Mouse (Mus musculus): ENCODE data around the gene Mical3. TPM values are rescaled to one million over a fixed set of nuclear protein-coding genes. Genes with fewer than 3 reads are reported as not detected.

Mical3 gene
- total RNA-seq, 2 experiments from 2014 or later = 65.2 to 82.4 TPM

- no peak for DNase-seq
Measured at GRCm38 (mm10) chr6:121084050-121084480, 46.7 kb downstream of the Mical3 start.

DNA sequence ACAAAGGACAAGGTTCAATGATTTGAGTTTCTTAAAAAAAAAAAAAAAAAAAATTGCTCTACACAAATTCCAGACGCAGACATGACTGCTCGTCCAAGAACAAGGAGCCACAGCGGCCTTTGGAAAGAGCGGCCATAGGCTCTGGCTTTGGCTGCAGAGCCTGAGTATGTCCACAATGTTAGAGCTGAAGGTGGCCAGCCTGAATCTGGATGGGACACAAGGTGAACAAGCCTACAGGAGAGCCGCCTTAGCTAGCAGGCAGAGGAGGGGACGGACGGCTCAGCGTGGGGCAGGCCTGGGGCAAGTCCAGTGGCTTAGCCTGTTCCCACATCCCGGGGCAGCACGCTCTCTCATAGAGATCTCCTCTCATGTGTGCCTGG lies 48.7 kb downstream of the Mical3 start:
- DNase-seq = no peak

- no peak for DNase-seq
Measured at GRCm38 (mm10) chr6:121081288-121082093, 49.3 kb downstream of the Mical3 start.

DNA sequence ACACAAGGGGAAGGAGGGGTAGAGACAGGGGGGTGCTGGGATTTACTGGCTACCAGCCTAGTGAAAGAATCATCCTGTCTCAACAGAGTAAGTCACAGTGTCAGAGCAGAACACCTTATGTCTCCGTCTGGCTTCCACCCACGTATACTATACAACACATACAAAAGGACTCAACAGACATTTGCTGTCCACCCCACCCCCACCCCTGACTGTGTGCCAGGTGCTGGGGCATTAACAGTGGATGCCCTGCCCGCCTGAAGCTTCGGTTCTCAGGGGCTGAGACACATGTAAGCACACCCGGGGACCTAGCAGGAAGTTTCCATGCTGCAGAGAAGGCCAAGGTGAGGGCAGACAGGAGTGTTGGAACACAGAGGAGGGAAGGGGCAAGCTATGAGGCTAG lies 52.6 kb downstream of the Mical3 start:
- DNase-seq = no peak

DNA sequence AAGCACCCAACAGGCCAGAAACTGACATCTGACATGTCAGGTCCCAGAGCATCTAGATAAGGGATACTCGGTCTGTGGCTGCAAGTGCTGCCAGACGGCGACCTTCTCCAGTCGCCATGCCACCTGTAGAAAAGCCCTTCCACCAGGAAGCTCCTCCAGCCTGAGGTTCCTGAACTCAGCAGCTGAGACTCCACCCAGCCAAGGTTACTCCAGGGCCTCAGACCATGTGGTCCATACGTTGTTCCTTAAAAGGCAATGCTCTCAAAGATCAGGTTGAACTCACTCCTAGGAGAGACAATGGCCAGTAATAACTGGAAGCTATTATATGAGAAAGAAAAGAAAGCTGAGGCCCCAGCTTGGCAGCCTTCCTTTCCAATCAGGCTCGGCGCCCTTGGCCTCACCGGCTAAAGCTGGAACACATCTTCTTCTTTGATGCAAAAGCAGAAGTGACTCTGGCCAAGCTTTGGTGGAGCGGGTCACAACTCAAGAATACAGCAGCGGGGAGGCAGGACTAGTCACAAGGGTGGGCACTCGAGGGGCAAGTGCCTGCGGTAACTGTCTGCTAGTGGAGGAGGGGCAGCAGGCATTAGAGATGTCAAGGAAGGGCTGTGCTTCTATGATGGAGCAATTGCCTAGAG lies 53.8 kb downstream of the Mical3 start:
- DNase-seq = no peak

DNA sequence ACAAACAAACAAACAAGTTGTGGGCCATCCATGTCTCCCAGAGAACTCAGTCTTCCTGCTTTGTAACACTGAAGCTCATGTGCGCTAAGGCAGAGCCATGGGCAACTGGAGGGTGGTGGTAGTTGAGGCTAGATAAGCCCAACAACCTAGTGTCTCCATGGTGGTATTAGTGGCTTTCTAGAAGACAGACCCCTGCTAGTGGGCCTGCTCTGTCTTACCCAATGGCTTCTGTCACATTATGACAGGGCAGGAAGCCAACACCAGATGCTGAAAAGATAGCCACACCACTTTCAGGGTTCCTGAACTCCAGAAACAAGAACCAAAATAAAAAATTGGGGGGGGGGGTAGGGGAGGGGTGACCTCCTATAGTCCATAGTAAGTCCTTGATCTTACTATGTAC lies 55.0 kb downstream of the Mical3 start:
- no peak for DNase-seq

DNA sequence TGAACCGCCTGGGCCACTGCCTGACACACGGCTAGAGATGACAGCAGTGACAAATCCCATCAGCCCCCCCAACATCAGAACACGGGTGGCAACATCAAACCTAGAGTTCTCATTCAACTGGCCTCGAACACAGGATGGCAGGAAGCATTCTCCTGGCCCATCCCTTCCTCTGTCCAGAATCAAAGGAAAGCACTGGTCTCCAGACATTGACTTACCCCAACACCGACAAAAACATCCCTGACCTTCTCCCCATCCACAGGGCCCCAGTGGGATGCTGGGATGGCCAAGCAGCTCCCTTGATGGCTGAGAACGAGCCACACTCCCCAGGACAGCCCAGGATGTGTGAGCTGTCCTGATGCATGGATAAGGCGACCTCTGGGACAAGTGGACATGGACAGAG lies 57.5 kb downstream of the Mical3 start:
- DNase-seq = no peak

DNA sequence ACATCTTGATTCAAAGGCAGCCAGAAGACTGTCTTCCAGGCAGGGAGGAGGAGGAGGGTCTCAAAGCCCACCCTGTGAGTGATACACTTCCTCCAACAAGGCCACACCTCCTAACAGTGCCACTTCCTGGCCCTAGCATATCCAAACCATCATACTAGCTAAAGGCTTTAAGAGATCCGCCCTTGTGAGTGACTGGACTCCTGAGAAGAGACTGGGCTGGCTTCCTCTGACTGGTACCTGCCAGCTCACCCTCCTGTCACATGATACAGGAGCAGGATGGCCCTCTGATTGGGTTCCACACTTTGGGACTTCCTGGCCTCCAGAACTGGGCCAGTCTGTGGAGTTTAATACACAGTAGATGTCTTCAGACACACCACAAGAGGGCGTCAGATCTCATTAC lies 58.2 kb downstream of the Mical3 start:
- no peak for DNase-seq

- no peak for DNase-seq
Measured at GRCm38 (mm10) chr6:121070584-121071230, 60.1 kb downstream of the Mical3 start.

GRCm38 (mm10) chr6:121069156-121069555 lies 61.6 kb downstream of the Mical3 start:
- DNase-seq = no peak

GRCm38 (mm10) chr6:121068087-121068464 lies 62.7 kb downstream of the Mical3 start:
- no peak for DNase-seq

DNA sequence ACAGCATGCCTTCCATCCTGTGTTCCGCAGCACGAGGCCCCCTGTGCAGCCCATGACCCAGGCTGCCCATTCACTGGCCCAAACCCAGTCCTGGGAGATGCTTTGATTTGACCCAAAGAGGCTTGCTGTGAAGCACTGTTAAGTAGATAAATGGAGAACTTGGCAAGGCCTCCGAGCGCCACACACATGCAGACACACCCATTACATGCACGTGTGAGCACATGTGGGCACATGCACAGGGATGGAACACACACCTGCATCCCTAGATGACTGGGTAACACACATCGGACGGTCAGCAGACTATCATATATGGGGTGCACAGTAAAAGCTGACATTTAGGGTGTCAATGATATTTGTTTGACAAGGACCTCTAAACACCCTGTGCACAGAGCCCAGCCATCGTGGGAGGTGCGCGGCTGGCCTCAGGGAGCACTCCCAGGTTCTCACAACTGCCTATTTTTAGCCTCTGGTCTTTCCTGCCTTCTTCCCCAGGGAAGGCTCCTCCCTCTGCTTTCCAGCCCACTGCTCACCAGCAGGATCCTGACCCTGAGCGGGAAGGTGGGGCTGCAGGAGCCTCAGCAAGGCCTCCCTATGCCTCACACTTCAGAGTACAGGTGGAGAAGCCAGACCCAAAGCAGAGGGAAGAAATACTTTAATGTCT lies 63.2 kb downstream of the Mical3 start:
- DNase-seq = no peak

- no peak for DNase-seq
Measured at GRCm38 (mm10) chr6:121066761-121067160, 64.0 kb downstream of the Mical3 start.

DNA sequence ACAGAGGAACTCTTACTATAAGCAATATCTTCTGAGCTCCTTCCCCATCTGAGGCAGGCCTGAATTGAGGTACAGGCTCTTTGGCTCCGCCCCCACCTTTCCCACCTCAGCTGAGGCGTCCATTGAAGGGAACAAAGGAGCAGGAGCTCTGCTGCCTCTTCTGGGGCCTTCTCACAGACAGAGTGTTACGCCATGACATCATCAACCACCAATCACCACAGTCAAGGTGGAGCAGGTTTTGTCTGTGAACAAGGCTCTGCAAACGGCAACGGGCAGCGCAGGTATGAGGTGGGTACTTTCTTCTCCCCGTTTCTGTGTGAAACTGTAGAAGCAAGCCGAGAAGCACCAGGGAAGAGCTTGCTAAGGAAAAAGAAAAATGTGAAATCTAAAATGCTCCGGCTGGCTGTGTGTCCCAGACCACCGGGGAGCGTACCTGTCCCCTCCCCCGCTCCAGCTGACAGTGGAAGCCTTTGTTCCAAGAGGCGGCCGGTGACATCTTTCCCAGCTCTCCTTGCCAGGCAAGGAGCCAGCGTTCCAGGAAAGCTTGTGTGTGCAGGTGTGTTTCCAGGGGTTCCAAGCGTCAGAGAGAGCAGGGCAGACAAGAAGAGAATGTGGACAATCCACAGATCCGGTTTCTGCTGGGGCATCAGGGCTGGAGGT lies 66.3 kb downstream of the Mical3 start:
- no peak for DNase-seq

- DNase-seq = no peak
Measured at GRCm38 (mm10) chr6:121063771-121064170, 67.0 kb downstream of the Mical3 start.

- DNase-seq = no peak
Measured at GRCm38 (mm10) chr6:121062891-121063408, 67.8 kb downstream of the Mical3 start.

GRCm38 (mm10) chr6:121058039-121058438 lies 72.8 kb downstream of the Mical3 start:
- no peak for DNase-seq

GRCm38 (mm10) chr6:121057181-121057956 lies 73.4 kb downstream of the Mical3 start:
- DNase-seq = no peak

DNA sequence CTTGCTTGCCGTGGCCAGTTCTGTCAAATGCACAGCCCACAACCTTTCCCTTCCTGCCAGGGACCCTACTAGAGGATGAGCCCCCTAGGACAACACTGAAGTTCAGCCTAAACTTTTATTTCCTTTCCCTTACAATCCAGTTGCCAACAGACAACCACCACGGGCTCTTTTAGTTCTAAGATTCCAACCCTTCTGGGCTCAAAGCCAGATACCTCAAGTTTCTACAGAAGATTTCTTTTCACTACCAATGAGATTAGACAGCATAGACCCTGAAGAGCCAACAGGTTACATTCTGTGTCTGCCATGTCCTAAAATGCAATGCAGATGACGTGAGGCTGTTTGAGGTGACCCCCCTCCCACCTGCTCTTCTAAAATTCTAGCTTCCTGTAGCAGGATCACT lies 75.3 kb downstream of the Mical3 start:
- DNase-seq = no peak

DNA sequence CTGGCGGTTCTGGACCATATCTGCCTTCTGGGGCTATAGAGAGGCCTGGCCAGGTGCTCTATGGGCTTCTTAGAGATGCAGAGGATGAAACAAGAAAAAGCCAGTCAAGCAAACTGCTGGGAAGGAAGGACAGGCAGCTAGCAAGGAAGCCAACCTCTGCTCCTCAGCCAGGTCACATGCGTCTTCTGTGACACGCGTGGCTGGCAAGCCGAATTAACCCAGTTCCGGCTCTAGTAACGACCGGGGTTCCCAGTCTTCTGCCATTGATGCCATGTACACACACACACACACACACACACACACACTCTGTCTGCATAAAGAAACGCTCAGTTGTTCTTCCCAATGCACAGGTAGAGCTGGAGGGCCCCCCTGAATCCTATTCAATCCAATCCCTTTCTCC lies 75.9 kb downstream of the Mical3 start:
- no peak for DNase-seq

DNA sequence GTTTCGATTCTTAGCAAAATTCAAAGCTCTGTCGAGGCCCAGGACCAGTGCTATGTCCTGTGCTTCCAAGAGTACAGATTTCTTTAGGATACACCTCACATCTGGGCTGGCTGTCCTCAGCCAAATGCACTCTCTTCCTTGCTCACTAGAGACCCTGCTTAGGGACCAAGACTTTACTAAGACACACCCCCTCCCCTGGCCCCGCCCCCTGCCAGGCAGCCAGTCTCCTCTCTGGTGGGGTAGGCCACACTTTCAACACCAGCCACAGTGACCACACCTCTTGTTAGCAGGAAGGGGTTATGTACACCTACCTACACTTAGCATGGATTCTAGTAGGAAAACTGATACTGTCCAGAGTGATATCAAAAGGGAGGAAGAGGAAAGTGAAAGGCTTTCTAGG lies 76.5 kb downstream of the Mical3 start:
- DNase-seq = no peak

Data from gastrocnemius, postnatal 10 days (tissue).